16 mouse cellular contexts compared by ENCODE assay signal in genomic region chr6:146629781-146630756, GRCm38 (mm10). TPM values are rescaled to one million over a fixed set of nuclear protein-coding genes. Genes with fewer than 3 reads are reported as not detected.
DNase-seq lines count a peak whose midpoint lies in the region; ATAC-seq lines count a peak whose summit lies in the region.
"Had no signal": no experiment of that assay in that cellular context is flagged by ENCODE, and none has a peak within 500 bp of the region (broad histone marks: within the 10 kb centered on the region; RNA-seq: fewer than 3 reads in every experiment).

No protein-coding gene starts in this region.

- peaks cover 70% of the 10 kb centered on the region for H3K4me1 ChIP-seq in megakaryocyte, embryonic 14.5 days
- peaks cover 63% of the 10 kb centered on the region for H3K4me1 ChIP-seq in liver, embryonic 13.5 days (replicated peaks)

- H3K27me3 ChIP-seq in megakaryocyte, embryonic 14.5 days (replicated peaks) = no peaks in the 10 kb centered on the region
- no peaks in the 10 kb centered on the region for H3K27me3 ChIP-seq in liver, embryonic 13.5 days
- H3K27me3 ChIP-seq: hindbrain, embryonic 12.5 days; intestine, embryonic 15.5 days; limb, embryonic 12.5 days; midbrain, embryonic 15.5 days had no signal

- no peaks in the 10 kb centered on the region for H3K9me3 ChIP-seq in megakaryocyte, embryonic 14.5 days
- H3K9me3 ChIP-seq in liver, embryonic 13.5 days (replicated peaks) = no peaks in the 10 kb centered on the region
- H3K9me3 ChIP-seq: embryonic facial prominence, embryonic 10.5 days; forebrain, embryonic 10.5 days; hindbrain, embryonic 12.5 days; intestine, embryonic 15.5 days; limb, embryonic 12.5 days; midbrain, embryonic 15.5 days had no signal

- H3K9ac ChIP-seq in liver, embryonic 13.5 days = peak overlapping the region; percentile 95
- H3K9ac ChIP-seq: hindbrain, embryonic 12.5 days; intestine, embryonic 15.5 days; limb, embryonic 12.5 days; midbrain, embryonic 15.5 days had no signal

- peak overlapping the region; percentile 98 for H3K27ac ChIP-seq in liver, embryonic 13.5 days
- H3K27ac ChIP-seq: embryonic facial prominence, embryonic 10.5 days; forebrain, embryonic 10.5 days; hindbrain, embryonic 12.5 days; intestine, embryonic 15.5 days; limb, embryonic 12.5 days; midbrain, embryonic 15.5 days had no signal

- peak overlapping the region; percentile 73 for H3K4me2 ChIP-seq in liver, embryonic 13.5 days
- H3K4me2 ChIP-seq: hindbrain, embryonic 12.5 days; intestine, embryonic 15.5 days; limb, embryonic 12.5 days; midbrain, embryonic 15.5 days had no signal

- DNase-seq in c-Kit-positive CD71-positive TER-119-negative erythroid progenitor cells, embryonic 14.5 days (ENCODE audit: low read depth) = peak; percentile 71
- DNase-seq in liver, embryonic 13.5 days = peak; percentile 77
- DNase-seq in spleen, postnatal 36 days (ENCODE audit: low spot score in 2 of 2) = peak; percentile 49 to 73
- DNase-seq in kidney, adult 18-20 months = no peak
- DNase-seq in layer of hippocampus, adult 18-20 months (ENCODE audit: low spot score in 2 of 2) = no peak
- DNase-seq in frontal cortex, postnatal 14 days (ENCODE audit: low spot score in 2 of 2) = no peak
- DNase-seq: cerebellum, postnatal 10 days; thymus, adult 18-20 months had no signal

- WGBS in liver, embryonic 13.5 days (ENCODE audit: insufficient replicate concordance) = 13% methylated on average over 9 of the region's 9 CpGs

- peaks cover 44% of the 10 kb centered on the region for H3K36me3 ChIP-seq in megakaryocyte, embryonic 14.5 days (replicated peaks; ENCODE audit: low read length)
- peaks cover 12% of the 10 kb centered on the region; the same call in 1 of the 2 replicates for H3K36me3 ChIP-seq in liver, embryonic 13.5 days
- H3K36me3 ChIP-seq: hindbrain, embryonic 12.5 days; intestine, embryonic 15.5 days; midbrain, embryonic 15.5 days had no signal

- ATAC-seq in megakaryocyte, adult 5-6 weeks (ENCODE audit: poor library complexity, severe bottlenecking) = no peak
- peak; percentile 83 for ATAC-seq in liver, embryonic 13.5 days (ENCODE audit: low read depth)
- ATAC-seq: intestine, embryonic 15.5 days; midbrain, embryonic 15.5 days had no signal

- peak overlapping the region; percentile 85 for H3K4me3 ChIP-seq in megakaryocyte, embryonic 14.5 days (replicated peaks)
- H3K4me3 ChIP-seq in liver, embryonic 13.5 days (replicated peaks) = peak overlapping the region; percentile 23; the same call in 1 of the 2 replicates
- H3K4me3 ChIP-seq: embryonic facial prominence, embryonic 10.5 days; forebrain, embryonic 10.5 days; hindbrain, embryonic 12.5 days; intestine, embryonic 15.5 days; limb, embryonic 12.5 days; midbrain, embryonic 15.5 days had no signal

RNA-seq across cellular contexts. Expression of gene Med21, which starts 12.3 kb away (rescaled TPM):
- polyA plus RNA-seq in megakaryocyte, embryonic 14.5 days (2012; ENCODE audit: insufficient read depth, low replicate concordance) = 4.1 TPM in 1 of 2 replicates, not detected in the other
- 96.7 and 109 TPM in 2 replicates for total RNA-seq in megakaryocyte, adult 5-6 weeks (2015)
- 76.2 and 82.8 TPM in 2 replicates for total RNA-seq in megakaryocyte, adult 5-6 weeks (2017)
- polyA plus RNA-seq in liver, embryonic 13.5 days (2015; fragmentation: Nextera tagmentation; extraction: Ambion mirVana) = 68.3 and 74.2 TPM in 2 replicates
- total RNA-seq in layer of hippocampus, adult 18-20 months (2021) = 10 to 100 TPM; 44.5 to 48.1 TPM

RNA-seq across cellular contexts. Expression of gene Tm7sf3, which starts 12.6 kb away (rescaled TPM):
- 11.0 and 20.2 TPM in 2 replicates for polyA plus RNA-seq in megakaryocyte, embryonic 14.5 days (2012; ENCODE audit: insufficient read depth, low replicate concordance)
- total RNA-seq in megakaryocyte, adult 5-6 weeks (2015) = 27.8 and 31.6 TPM in 2 replicates
- total RNA-seq in megakaryocyte, adult 5-6 weeks (2017) = 40.3 and 40.4 TPM in 2 replicates
- 32.7 and 36.3 TPM in 2 replicates for polyA plus RNA-seq in liver, embryonic 13.5 days (2015; fragmentation: Nextera tagmentation; extraction: Ambion mirVana)
- total RNA-seq in layer of hippocampus, adult 18-20 months (2021) = 10 to 100 TPM; 43.7 to 44.0 TPM

RNA-seq across cellular contexts. Expression of gene Ints13, which starts 52.4 kb away (rescaled TPM):
- polyA plus RNA-seq in megakaryocyte, embryonic 14.5 days (2012; ENCODE audit: insufficient read depth, low replicate concordance) = 2.1 and 44.0 TPM in 2 replicates
- 59.9 and 80.9 TPM in 2 replicates for total RNA-seq in megakaryocyte, adult 5-6 weeks (2015)
- total RNA-seq in megakaryocyte, adult 5-6 weeks (2017) = 87.4 and 91.5 TPM in 2 replicates
- 39.4 and 54.8 TPM in 2 replicates for polyA plus RNA-seq in liver, embryonic 13.5 days (2015; fragmentation: Nextera tagmentation; extraction: Ambion mirVana)
- total RNA-seq in layer of hippocampus, adult 18-20 months (2021) = 10 to 100 TPM; 38.0 to 43.8 TPM

RNA-seq across cellular contexts. Expression of gene Fgfr1op2, which starts 53.1 kb away (rescaled TPM):
- polyA plus RNA-seq in megakaryocyte, embryonic 14.5 days (2012; ENCODE audit: insufficient read depth, low replicate concordance) = 87.4 and 151 TPM in 2 replicates
- 166 and 167 TPM in 2 replicates for total RNA-seq in megakaryocyte, adult 5-6 weeks (2015)
- 149 and 186 TPM in 2 replicates for total RNA-seq in megakaryocyte, adult 5-6 weeks (2017)
- polyA plus RNA-seq in liver, embryonic 13.5 days (2015; fragmentation: Nextera tagmentation; extraction: Ambion mirVana) = 89.1 and 99.7 TPM in 2 replicates
- total RNA-seq in layer of hippocampus, adult 18-20 months (2021) = 100 to 1,000 TPM; 109 to 112 TPM

Comparison
In these comparisons a context has a peak if more than half of its experiments do, and no peak if none do; other contexts are left out.
1. DNase-seq: peak in c-Kit-positive CD71-positive TER-119-negative erythroid progenitor cells, embryonic 14.5 days (single experiment), liver, embryonic 13.5 days (single experiment) and spleen, postnatal 36 days (2 of 2); none in kidney, adult 18-20 months (single experiment), layer of hippocampus, adult 18-20 months (0 of 2) and frontal cortex, postnatal 14 days (0 of 2).